Mouse (Mus musculus) kidney, embryonic 15.5 days (tissue): ENCODE data around the gene Smarce1. TPM values are rescaled to one million over a fixed set of nuclear protein-coding genes. Genes with fewer than 3 reads are reported as not detected.

ENCODE experiments used
- ATAC-seq: fragments of 200-750 bp; cut with Nextera tagmentation; replicated peaks from 2 replicates; pipeline ENCODE4 v1.8.0; 2017; ENCODE audit warnings: moderate TSS enrichment; ENCODE audit not compliant: low FRiP score
- H3K27ac ChIP-seq: fragments of 300-500 bp; sonication (generic); 2 replicates; pipeline ENCODE4 v1.5.1; 2015; ENCODE audit warnings: mild to moderate bottlenecking, inconsistent platforms
- H3K27me3 ChIP-seq: fragments of 300-500 bp; sonication (generic); 2 replicates; pipeline ENCODE4 v1.6.1; 2015; ENCODE audit warnings: inconsistent platforms
- H3K36me3 ChIP-seq: fragments of 300-500 bp; sonication (generic); 2 replicates; pipeline ENCODE4 v1.6.1; 2015; ENCODE audit warnings: inconsistent platforms
- H3K4me1 ChIP-seq: fragments of 300-500 bp; sonication (generic); 2 replicates; pipeline ENCODE4 v1.6.1; 2015; ENCODE audit warnings: inconsistent platforms
- H3K4me2 ChIP-seq: fragments of 300-500 bp; sonication (generic); 2 replicates; pipeline ENCODE4 v1.6.1; 2015; ENCODE audit warnings: moderate library complexity, mild to moderate bottlenecking, inconsistent platforms
- H3K4me3 ChIP-seq: fragments of 300-500 bp; sonication (generic); replicated peaks from 2 replicates; pipeline ENCODE4 v1.5.1; 2015; ENCODE audit warnings: mild to moderate bottlenecking, inconsistent platforms
- H3K9ac ChIP-seq: fragments of 300-500 bp; sonication (generic); 2 replicates; pipeline ENCODE4 v1.6.1; 2015; ENCODE audit warnings: mild to moderate bottlenecking, inconsistent platforms
- H3K9me3 ChIP-seq: fragments of 300-500 bp; sonication (generic); replicated peaks from 2 replicates; pipeline ENCODE4 v1.6.1; 2016; ENCODE audit warnings: inconsistent platforms
- WGBS: fragments of 180-500 bp; shearing (Covaris S2); methylation state at CpG from one replicate; pipeline ENCODE4 v1.1.7; 2015; ENCODE audit warnings: mixed read lengths; 5-methylcytosine and 5-hydroxymethylcytosine counted together
- polyA plus RNA-seq: library from polyadenylated mRNA; unstranded; fragments of >200 nt; fragmentation: Nextera tagmentation; extraction: Ambion mirVana; gene quantifications from 2 replicates; pipeline ENCODE4 v1.2.1, GENCODE M21; 2015

Gene Smarce1
- polyA plus RNA-seq, 1 experiment from 2014 or later: 249 TPM

- no peak overlapping the region for H3K9ac ChIP-seq
- H3K27ac ChIP-seq: no peak overlapping the region
- no peaks in the 10 kb centered on the region for H3K36me3 ChIP-seq
- no peak for ATAC-seq
- H3K4me1 ChIP-seq: no peaks in the 10 kb centered on the region
- no peak overlapping the region for H3K4me2 ChIP-seq
- H3K4me3 ChIP-seq: no peak overlapping the region
- no peaks in the 10 kb centered on the region for H3K9me3 ChIP-seq
- H3K27me3 ChIP-seq: no peaks in the 10 kb centered on the region
- WGBS: 75% methylated on average over 10 of the region's 10 CpGs
These were observed 67.7 kb downstream of the Smarce1 start for GRCm38 (mm10) chr11:99162972-99163686.

DNA sequence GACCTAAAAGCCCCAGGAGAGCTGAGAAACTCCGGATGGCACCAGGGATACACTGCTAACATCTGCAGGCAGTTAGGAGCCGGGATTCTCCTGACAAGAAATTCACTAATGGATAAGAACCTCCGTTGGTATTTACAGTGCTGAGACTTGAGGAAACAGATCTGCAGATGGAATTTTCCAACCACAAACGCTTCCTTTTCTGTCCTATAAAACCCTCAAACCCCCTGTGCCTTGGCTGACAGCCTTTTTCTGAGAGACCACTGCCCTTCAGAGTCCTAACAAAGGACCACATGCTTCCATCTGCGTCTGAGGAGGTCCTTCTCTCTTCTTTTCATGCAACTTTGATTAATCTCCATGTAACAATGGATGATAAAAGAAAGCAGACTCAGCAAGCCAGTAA is 69.2 kb downstream of the Smarce1 start:
- H3K4me2 ChIP-seq: no peak overlapping the region
- no peaks in the 10 kb centered on the region for H3K36me3 ChIP-seq
- 37% methylated on average over 5 of the region's 5 CpGs for WGBS
- no peaks in the 10 kb centered on the region for H3K27me3 ChIP-seq
- ATAC-seq: no peak
- H3K4me1 ChIP-seq: no peaks in the 10 kb centered on the region
- H3K9me3 ChIP-seq: no peaks in the 10 kb centered on the region
- H3K27ac ChIP-seq: no peak overlapping the region
- H3K4me3 ChIP-seq: no peak overlapping the region
- H3K9ac ChIP-seq: no peak overlapping the region

DNA sequence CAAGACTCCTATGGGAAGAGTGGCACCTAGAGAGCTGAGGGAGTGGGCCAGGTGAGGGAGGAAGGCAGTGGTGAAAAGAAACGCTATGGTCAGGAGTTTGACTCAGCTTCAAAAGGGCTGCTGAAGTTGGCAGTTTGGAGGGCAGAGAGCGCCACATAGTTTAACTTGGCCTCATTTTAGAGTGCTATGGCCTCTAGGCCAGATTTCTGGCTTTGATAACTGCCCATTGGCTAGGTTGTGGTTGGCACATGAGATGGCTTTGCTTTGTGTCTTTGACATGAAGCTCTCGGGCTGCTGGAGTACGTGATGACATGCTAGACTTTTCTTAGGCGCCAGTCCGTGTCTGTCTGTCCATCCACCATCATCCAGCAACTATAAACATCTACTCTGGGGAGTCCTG is 70.6 kb downstream of the Smarce1 start:
- no peak for ATAC-seq
- H3K36me3 ChIP-seq: no peaks in the 10 kb centered on the region
- H3K27ac ChIP-seq: no peak overlapping the region
- H3K27me3 ChIP-seq: no peaks in the 10 kb centered on the region
- WGBS: 90% methylated on average over 6 of the region's 6 CpGs
- no peak overlapping the region for H3K4me2 ChIP-seq
- no peak overlapping the region for H3K4me3 ChIP-seq
- H3K9ac ChIP-seq: no peak overlapping the region
- H3K4me1 ChIP-seq: no peaks in the 10 kb centered on the region
- H3K9me3 ChIP-seq: no peaks in the 10 kb centered on the region

Other genes with a start within 250 kb of the Smarce1 start
- 0.48 and 0.51 TPM in 2 replicates for gene Gjd3, start 248.0 kb downstream of the Smarce1 start, polyA plus RNA-seq
- gene Top2a, start 206.8 kb downstream of the Smarce1 start, polyA plus RNA-seq: 249 and 256 TPM in 2 replicates
- gene Igfbp4, start 189.8 kb downstream of the Smarce1 start, polyA plus RNA-seq: 644 and 695 TPM in 2 replicates
- 0.29 and 0.32 TPM in 2 replicates for gene Tns4, start 141.7 kb downstream of the Smarce1 start, polyA plus RNA-seq
- gene Ccr7, start 75.9 kb downstream of the Smarce1 start, polyA plus RNA-seq: 0.17 and 0.18 TPM in 2 replicates
- gene Krt222, start 13.1 kb upstream of the Smarce1 start, polyA plus RNA-seq: 0.45 and 0.49 TPM in 2 replicates
- not detected in 2 replicates for gene Krt24, start 54.2 kb upstream of the Smarce1 start, polyA plus RNA-seq
- not detected in 2 replicates for gene Krt25, start 91.9 kb upstream of the Smarce1 start, polyA plus RNA-seq
- 0.09 TPM in 1 of 2 replicates, not detected in the other for gene Krt26, start 106.9 kb upstream of the Smarce1 start, polyA plus RNA-seq
- not detected in 2 replicates for gene Krt27, start 120.1 kb upstream of the Smarce1 start, polyA plus RNA-seq
- gene Krt28, start 143.9 kb upstream of the Smarce1 start, polyA plus RNA-seq: 0.10 and 0.31 TPM in 2 replicates
- gene Krt10, start 158.3 kb upstream of the Smarce1 start, polyA plus RNA-seq: 28.7 and 35.2 TPM in 2 replicates
- gene Krt12, start 191.2 kb upstream of the Smarce1 start, polyA plus RNA-seq: not detected in 2 replicates
- gene Krt20, start 207.1 kb upstream of the Smarce1 start, polyA plus RNA-seq: 1.2 and 1.7 TPM in 2 replicates